Mouse (Mus musculus) ZHBTc4 (cell line): ENCODE data around the gene Cdk5rap3.

Experiments
- DNase-seq: peaks from one replicate; pipeline ENCODE4 v3.0.0-alpha.2; 2011; ENCODE audit warnings: low read depth, low spot score

Gene Cdk5rap3

GRCm38 (mm10) chr11:96933562-96934276 lies 17.4 kb upstream of the Cdk5rap3 start:
- DNase-seq, result no peak

DNA sequence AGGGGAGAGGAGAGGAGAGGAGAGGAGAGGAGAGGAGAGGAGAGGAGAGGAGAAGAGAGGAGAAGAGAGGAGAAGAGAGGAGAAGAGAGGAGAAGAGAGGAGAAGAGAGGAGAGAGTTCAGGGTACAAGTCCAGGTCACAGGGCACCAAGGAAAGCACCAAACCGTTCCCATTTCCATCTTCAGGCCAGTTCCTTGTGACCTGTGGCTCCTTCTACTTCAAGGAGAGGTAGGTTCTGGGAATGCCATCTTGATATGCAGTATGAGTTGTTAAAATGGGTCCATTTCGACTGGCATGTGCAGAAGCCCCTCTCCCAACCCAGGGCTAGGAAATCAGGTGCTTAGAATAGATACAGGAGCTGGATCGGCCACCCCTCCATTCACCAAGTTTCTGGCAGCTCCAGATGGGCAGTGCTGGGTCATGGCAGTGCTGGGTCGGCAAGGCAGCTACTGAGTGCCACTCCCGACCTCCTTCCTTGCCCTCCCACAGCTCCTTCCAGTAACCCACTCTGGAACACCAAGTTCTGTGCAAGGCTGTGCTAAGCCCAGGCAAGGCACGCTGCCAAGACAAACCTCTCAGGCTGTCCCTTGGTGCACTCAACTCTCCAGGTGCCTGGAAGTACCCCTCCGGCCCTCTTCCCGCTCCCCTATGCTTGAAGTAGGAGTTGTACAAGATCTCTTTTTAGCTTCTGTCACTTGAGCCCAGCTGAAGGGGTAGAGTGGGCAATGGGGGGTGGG lies 15.2 kb upstream of the Cdk5rap3 start:
- DNase-seq, result no peak

- DNase-seq, result no peak
These were observed 13.6 kb upstream of the Cdk5rap3 start for GRCm38 (mm10) chr11:96929766-96930331.

GRCm38 (mm10) chr11:96929096-96929765 lies 12.9 kb upstream of the Cdk5rap3 start:
- no peak for DNase-seq

- no peak for DNase-seq
These were observed 12.4 kb upstream of the Cdk5rap3 start for GRCm38 (mm10) chr11:96928691-96929090.

DNA sequence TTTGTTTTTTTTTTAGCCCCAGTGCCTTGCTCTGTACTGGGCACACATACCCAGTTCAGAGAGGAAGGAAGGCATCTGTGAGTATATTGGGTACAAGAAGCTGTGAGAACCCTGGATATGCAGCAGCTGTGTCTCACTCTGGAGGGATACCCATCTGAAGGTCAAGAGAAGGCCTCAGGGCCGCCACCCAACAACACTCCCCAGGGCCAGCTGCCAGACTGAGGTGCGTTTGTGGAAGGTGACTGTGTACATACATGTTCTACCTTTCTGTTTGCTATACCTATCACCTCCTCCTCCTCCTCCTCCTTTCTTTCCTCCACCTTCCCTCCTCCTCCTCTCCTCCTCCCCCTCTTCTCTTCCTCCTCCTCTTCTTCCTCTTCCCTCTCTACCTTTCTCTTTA lies 11.8 kb upstream of the Cdk5rap3 start, which contains the start of gene Prr15l:
TSS of gene Prr15l (plus strand) at position 17 of the 400 bp plus-strand sequence.
- DNase-seq, result no peak

GRCm38 (mm10) chr11:96926587-96926986 lies 10.3 kb upstream of the Cdk5rap3 start:
- DNase-seq, result no peak

GRCm38 (mm10) chr11:96925469-96926148 lies 9.3 kb upstream of the Cdk5rap3 start:
- no peak for DNase-seq

GRCm38 (mm10) chr11:96924861-96925260 lies 8.6 kb upstream of the Cdk5rap3 start:
- no peak for DNase-seq

DNA sequence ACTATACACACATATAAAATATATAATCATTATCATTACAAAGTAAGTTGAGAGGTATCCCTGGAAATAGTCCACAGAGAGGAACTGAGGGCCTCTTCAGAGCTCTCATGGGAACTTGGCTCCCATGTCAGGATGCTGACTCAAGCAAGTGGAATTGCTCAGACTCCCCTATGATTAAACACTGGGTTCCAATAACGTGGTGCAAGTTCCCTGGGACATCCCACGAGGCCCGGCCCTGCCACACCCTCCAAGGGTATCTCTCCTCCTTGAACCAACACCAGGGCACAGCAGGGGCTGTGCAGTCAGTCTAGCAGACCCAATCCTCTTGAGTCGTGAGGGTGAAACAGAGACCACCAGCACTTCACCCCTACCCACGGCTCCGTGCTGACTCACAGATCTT lies 2.7 kb upstream of the Cdk5rap3 start:
- DNase-seq, result no peak

GRCm38 (mm10) chr11:96917415-96917814 lies 1.1 kb upstream of the Cdk5rap3 start:
- no peak for DNase-seq

GRCm38 (mm10) chr11:96916885-96917396 lies 645 bp upstream of the Cdk5rap3 start:
- DNase-seq, result no peak

- no peak for DNase-seq
These were observed 3.6 kb downstream of the Cdk5rap3 start for GRCm38 (mm10) chr11:96912682-96913081.

DNA sequence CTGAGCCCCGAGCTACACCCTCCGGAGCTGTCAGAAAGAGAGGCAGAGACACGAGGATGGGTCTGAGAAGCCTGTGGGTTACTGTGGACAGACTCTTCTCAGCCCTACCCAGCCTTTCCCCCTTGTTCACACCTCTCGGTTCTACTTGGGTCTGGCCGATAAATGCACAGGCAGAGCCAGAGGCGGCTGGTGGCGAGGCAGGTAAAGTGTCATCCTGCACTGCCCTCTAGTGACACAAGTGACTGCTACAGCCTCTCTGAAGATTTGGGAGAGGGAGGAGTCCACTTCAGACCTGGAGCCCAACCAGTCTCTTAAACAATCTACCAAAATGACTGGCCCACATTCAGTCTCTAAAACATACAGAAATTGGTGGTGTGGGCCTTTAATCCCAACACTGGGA lies 6.3 kb downstream of the Cdk5rap3 start:
- DNase-seq, result peak; percentile 91

- DNase-seq, result no peak
These were observed 7.7 kb downstream of the Cdk5rap3 start for GRCm38 (mm10) chr11:96908594-96908993.

DNA sequence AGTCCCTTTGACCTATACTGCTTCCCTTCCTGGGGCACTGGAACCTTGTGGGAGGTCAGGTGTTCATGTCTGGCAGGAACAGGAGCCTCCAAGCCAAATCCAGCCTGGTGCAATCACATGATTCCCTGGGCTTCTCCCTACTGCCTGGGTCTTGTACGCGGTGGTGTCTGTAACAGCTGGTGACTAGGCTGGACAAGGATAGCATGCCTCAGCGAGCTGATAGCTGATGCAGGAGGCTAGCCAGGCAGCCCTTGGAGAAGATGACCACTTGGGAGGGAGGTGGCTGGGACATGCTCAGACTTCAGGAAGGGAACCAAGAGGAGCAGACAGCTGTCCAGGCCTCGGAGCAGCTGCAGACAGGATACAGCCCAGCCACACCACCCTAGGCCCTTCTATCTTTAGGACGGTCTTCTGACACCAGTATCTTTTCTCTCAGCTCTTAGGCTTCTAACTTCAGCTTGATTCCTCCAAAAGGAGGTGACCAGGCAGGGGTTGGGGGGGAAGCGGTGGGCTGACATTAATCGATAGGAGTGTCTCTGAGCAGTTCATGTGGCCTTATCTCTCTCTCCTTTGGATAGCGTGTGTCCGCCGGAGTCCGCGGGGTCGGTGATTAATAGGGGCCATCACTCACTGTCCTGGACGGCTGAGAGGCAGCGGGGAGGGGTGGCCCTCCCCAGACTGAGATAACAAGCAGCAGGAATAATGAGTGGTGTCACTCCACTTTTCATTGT lies 9.7 kb downstream of the Cdk5rap3 start:
- DNase-seq, result peak; percentile 37

DNA sequence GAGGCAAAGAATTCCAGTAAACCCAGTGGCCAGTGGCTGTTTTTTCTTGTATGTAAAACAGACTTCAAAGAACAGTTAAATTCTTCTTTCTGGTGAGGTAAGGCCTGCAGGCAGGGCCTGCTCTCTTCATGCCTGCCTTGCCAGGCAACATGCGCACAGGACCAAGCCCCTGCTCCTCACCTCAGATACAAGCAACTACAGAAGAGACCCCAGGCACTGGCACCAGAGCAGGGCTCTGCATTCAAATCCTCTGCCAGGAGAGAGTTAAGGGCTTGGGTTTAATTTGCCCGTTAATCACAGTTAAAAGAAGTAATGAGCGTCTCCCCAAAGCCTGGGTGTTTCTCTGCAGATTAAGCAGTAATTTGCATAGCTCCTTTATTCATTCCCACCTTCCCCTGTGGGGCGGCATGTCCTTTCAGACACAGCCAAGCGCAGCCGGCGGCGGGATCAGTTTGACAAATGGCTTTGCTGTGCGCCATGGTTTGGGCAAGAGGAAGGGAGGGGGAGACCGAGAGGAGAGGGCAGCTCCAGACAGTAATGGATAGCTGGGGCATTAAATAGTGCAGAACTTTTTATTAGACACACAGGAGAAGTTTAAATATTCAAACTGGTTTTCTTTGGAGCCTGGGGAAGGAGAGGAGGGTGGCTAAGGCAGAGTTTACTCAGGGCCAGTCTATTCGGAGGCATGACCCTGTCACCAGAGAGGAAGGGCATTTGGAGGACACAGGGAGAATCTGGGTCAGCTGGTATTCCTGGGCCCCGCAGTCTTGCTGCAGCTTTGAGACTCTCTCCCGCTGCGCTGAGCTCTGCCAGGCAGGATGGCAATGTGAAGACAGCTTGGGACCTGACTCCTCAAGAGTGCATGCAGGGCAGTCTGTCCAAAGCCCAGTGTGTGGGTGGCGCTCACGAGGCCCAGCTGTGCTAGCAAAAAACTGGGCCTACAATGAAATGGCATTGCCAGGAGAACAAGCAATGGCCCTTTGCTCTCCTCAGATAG lies 13.4 kb downstream of the Cdk5rap3 start:
- peak; percentile 58 for DNase-seq

DNA sequence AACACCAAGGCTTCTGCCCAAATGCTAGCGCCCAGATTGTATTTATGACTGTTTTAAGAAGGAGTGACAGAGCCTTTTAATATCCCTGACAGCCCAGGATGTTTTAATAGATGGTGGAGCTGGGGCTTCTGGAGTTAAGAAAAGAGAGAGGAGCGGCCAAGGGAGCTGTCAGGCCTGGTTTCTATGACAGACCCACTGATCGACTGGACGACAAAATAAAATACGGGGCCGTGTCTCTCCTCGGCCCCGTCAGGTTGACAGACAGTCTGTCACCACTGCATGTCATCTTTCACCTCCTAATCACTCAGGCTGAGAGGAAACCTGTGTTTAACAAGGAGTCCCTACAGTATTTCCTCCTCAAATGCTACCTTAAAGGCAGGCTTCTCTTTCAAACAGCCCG lies 15.0 kb downstream of the Cdk5rap3 start:
- no peak for DNase-seq
